Mouse (Mus musculus) ES-E14 (cell line): ENCODE data around the gene Ccr8.

Experiments used
- CHD2 ChIP-seq: IDR thresholded peaks from 2 replicates; pipeline ENCODE4 v1.6.1; 2014; ENCODE audit warnings: mild to moderate bottlenecking, low read depth, low read length, inconsistent platforms
- HCFC1 ChIP-seq: IDR thresholded peaks from 2 replicates; pipeline ENCODE4 v1.6.1; 2012; ENCODE audit warnings: low read length, inconsistent platforms, borderline replicate concordance; ENCODE audit not compliant: insufficient read depth
- MAFK ChIP-seq: IDR thresholded peaks from 2 replicates; pipeline ENCODE4 v1.6.1; 2014; ENCODE audit warnings: mild to moderate bottlenecking, low read depth, low read length, inconsistent platforms; ENCODE audit not compliant: insufficient read depth
- ZC3H11A ChIP-seq: IDR thresholded peaks from 2 replicates; pipeline ENCODE4 v1.6.1; 2012; ENCODE audit warnings: low read depth, mild to moderate bottlenecking, inconsistent platforms, low read length, borderline replicate concordance
- ZNF384 ChIP-seq: IDR thresholded peaks from 2 replicates; pipeline ENCODE4 v1.6.1; 2012; ENCODE audit warnings: low read depth, low read length, inconsistent platforms

GRCm38 (mm10) chr9:120049407-120049806 lies 42.5 kb upstream of the Ccr8 start:
- no peak for TF ChIP-seq ZNF384
- no peak for TF ChIP-seq CHD2
- TF ChIP-seq HCFC1, result no peak
- TF ChIP-seq MAFK, result no peak
- TF ChIP-seq ZC3H11A, result no peak
